Mouse (Mus musculus) cerebellum, adult 2 months (tissue): Measurements from ENCODE around the gene Ifi208.

ENCODE experiments used
- CTCF ChIP-seq: fragments of 200-500 bp; IDR thresholded peaks from 2 replicates; pipeline ENCODE4 v1.5.1; 2011; ENCODE audit warnings: low read depth, mild to moderate bottlenecking, control low read depth, low read length, moderate library complexity, borderline replicate concordance; ENCODE audit not compliant: insufficient read depth
- POLR2A ChIP-seq: fragments of 200-500 bp; IDR thresholded peaks from 2 replicates; pipeline ENCODE4 v1.6.1; 2011; ENCODE audit warnings: low read length, control low read depth, borderline replicate concordance; ENCODE audit not compliant: insufficient read depth

DNA sequence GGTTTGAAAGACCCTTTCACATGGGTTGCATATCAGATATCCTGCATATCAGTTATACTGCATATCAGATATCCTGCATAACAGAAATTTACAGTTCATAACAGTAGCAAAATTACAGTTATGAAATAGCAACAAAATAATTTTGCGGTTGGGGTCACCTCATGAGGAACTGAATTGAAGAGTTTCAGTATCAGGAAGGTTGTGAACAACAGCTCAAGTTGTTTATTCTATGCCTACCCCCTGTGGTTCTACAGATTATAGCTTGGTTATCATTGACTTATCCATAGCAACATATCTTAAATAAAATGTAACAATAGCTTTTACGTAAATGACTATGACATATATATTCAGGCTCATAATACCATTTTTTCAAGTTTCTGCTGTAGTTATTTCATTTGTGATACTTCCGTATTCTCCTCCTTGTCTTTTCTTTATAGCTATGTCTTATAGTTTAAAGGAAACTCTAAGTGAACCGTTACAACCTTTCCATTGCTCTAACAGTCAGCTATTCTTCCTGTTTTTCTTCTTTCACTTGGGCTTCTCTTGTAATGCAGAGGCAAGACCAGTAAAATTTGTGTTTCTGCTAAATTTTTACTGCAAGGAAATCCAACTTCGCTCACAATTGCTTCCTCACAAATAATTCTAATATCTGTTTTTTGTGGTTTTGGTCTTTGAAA lies 39.4 kb upstream of the Ifi208 start:
- TF ChIP-seq POLR2A (no peak), CTCF (no peak)
